Mouse (Mus musculus): ENCODE data around the gene Fam160a2.

DNA sequence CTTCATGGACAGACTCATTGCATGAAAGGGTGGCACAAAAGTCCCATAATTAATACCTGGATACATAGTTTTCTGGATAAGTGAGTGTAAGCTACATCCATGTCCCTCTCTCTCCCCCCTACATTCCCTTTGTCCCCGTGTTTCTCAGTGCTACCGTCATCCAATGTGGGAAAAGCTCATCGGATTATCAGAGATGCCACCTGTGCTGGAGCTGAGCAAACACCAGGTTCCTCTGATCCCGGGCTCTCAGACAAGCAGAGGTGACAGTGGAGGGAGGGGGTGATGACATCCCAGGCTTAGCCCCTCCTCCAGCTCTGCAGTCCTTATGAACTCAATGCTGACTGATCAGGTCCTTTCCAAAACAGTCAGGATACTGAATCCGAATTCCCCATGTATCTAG, 24.5 kb upstream of the Fam160a2 start:
- no peak for TF ChIP-seq MYB (IDR thresholded peaks at IDR 0.05; ENCODE audit: low read depth, low read length)
- no peak for TF ChIP-seq EP300 (IDR thresholded peaks at IDR 0.05; ENCODE audit: low read depth in 1 of 2, low read length in 2 of 2)
- TF ChIP-seq TCF12 (IDR thresholded peaks at IDR 0.05; ENCODE audit: low read depth, low read length): no peak
- TF ChIP-seq CHD1 (IDR thresholded peaks at IDR 0.05; ENCODE audit: low read depth, low read length): no peak
- no peak for TF ChIP-seq USF1 (IDR thresholded peaks at IDR 0.05; ENCODE audit: low read depth, low read length)
- no peak for TF ChIP-seq TAL1 (IDR thresholded peaks at IDR 0.05; ENCODE audit: low read length)
- TF ChIP-seq CTCF (IDR thresholded peaks at IDR 0.05 in 2 of 3, conservative IDR thresholded peaks at IDR 0.05 in 1 of 3; ENCODE audit: control insufficient read depth in 1 of 3, insufficient read depth in 1 of 3, low read depth in 2 of 3, low read length in 3 of 3, poor library complexity in 1 of 3, severe bottlenecking in 1 of 3): no peak
- no peak for TF ChIP-seq POLR2A (IDR thresholded peaks at IDR 0.05; ENCODE audit: control insufficient read depth in 1 of 2, insufficient read depth in 1 of 2, low read depth in 1 of 2, low read length in 2 of 2, poor library complexity in 1 of 2)
- no peak for TF ChIP-seq KAT2A (conservative IDR thresholded peaks at IDR 0.05; ENCODE audit: low read depth, low read length)
- no peak for TF ChIP-seq POLR2AphosphoS2 (IDR thresholded peaks at IDR 0.05; ENCODE audit: low read length)
- TF ChIP-seq MEF2A (IDR thresholded peaks at IDR 0.05; ENCODE audit: extremely low read depth, insufficient replicate concordance, low read depth, low read length, poor library complexity, severe bottlenecking): no peak
- TF ChIP-seq BHLHE40 (IDR thresholded peaks at IDR 0.05; ENCODE audit: borderline replicate concordance, low read depth, low read length): no peak
- TF ChIP-seq CHD2 (IDR thresholded peaks at IDR 0.05; ENCODE audit: low read length): no peak
- no peak for TF ChIP-seq ZC3H11A (IDR thresholded peaks at IDR 0.05; ENCODE audit: low read depth, low read length)

Data from MEL (cell line).